Mouse (Mus musculus) intestine, embryonic 14.5 days (tissue): ENCODE results near the gene Nhlrc2. TPM values are rescaled to one million over a fixed set of nuclear protein-coding genes. Genes with fewer than 3 reads are reported as not detected.

ENCODE experiments used
- ATAC-seq: fragments of 200-750 bp; cut with Nextera tagmentation; replicated peaks from 2 replicates; pipeline ENCODE4 v1.8.0; 2017; ENCODE audit warnings: low read depth, moderate number of reproducible peaks, moderate TSS enrichment, moderate library complexity; ENCODE audit not compliant: low FRiP score, low TSS enrichment
- DNase-seq: peaks from one replicate; pipeline ENCODE4 v3.0.0-alpha.2; 2018; ENCODE audit warnings: low spot score
- H3K27ac ChIP-seq: fragments of 300-500 bp; sonication (generic); 2 replicates; pipeline ENCODE4 v1.5.1; 2014; ENCODE audit warnings: low read depth, mild to moderate bottlenecking, control low read depth
- H3K27me3 ChIP-seq: fragments of 300-500 bp; sonication (generic); replicated peaks from 2 replicates; pipeline ENCODE4 v1.6.1; 2014; ENCODE audit warnings: low read length, control low read depth; ENCODE audit not compliant: control insufficient read depth, insufficient read depth
- H3K36me3 ChIP-seq: fragments of 300-500 bp; sonication (generic); 2 replicates; pipeline ENCODE4 v1.6.1; 2014; ENCODE audit warnings: low read length, control low read depth; ENCODE audit not compliant: control insufficient read depth, insufficient read depth
- H3K4me1 ChIP-seq: fragments of 300-500 bp; sonication (generic); replicated peaks from 2 replicates; pipeline ENCODE4 v1.6.1; 2014; ENCODE audit warnings: low read length, control low read depth, mixed read lengths; ENCODE audit not compliant: control insufficient read depth, insufficient read depth
- H3K4me2 ChIP-seq: fragments of 300-500 bp; sonication (generic); 2 replicates; pipeline ENCODE4 v1.6.1; 2014; ENCODE audit warnings: low read length
- H3K4me3 ChIP-seq: fragments of 300-500 bp; sonication (generic); 2 replicates; pipeline ENCODE4 v1.5.1; 2014; ENCODE audit warnings: low read depth, low read length, control low read depth, mixed read lengths
- H3K9ac ChIP-seq: fragments of 300-500 bp; sonication (generic); 2 replicates; pipeline ENCODE4 v1.6.1; 2014; ENCODE audit warnings: mild to moderate bottlenecking, low read length
- H3K9me3 ChIP-seq: fragments of 300-500 bp; sonication (generic); 2 replicates; pipeline ENCODE4 v1.6.1; 2016; ENCODE audit warnings: low read length, control low read depth; ENCODE audit not compliant: control insufficient read depth
- WGBS: fragments of 180-500 bp; shearing (Covaris S2); extraction: QIAGEN DNeasy Blood & Tissue Kit; methylation state at CpG from one replicate; pipeline ENCODE4 v1.1.7; 2014; 5-methylcytosine and 5-hydroxymethylcytosine counted together
- polyA plus RNA-seq: library from polyadenylated mRNA; unstranded; fragments of >200 nt; fragmentation: Nextera tagmentation; extraction: Ambion mirVana; gene quantifications from 2 replicates; pipeline ENCODE4 v1.2.1, GENCODE M21; 2014

Gene Nhlrc2
- polyA plus RNA-seq, 1 experiment from 2014 or later, result 18.0 TPM

DNA sequence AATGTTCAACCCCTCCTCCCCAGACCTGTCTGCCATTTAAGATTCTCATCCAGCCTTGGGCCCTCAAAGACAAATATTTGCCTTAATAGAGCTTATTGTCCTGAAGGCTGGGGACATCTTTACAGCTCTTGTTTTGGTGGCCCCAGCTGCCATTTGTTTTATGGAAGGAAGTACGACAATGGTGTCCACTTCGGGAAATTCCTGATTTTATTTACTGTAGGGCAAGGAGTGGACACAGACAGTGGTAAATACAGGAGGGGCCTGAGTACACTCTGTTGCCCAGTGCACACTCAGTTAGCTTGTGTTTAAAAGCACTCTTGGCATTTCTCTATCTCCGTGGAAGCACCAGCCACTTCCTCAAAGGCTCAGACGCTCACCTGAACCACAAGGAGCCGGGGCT is 66.1 kb downstream of the Nhlrc2 start:
- WGBS, result 72% methylated on average over 5 of the region's 5 CpGs
- DNase-seq (no peak), ATAC-seq (no peak)
- Histone ChIP-seq H3K27me3 (no peaks in the 10 kb centered on the region), H3K9ac (no peak overlapping the region), H3K27ac (no peak overlapping the region), H3K4me1 (no peaks in the 10 kb centered on the region), H3K4me3 (no peak overlapping the region), H3K36me3 (no peaks in the 10 kb centered on the region), H3K4me2 (no peak overlapping the region), H3K9me3 (no peaks in the 10 kb centered on the region)

DNA sequence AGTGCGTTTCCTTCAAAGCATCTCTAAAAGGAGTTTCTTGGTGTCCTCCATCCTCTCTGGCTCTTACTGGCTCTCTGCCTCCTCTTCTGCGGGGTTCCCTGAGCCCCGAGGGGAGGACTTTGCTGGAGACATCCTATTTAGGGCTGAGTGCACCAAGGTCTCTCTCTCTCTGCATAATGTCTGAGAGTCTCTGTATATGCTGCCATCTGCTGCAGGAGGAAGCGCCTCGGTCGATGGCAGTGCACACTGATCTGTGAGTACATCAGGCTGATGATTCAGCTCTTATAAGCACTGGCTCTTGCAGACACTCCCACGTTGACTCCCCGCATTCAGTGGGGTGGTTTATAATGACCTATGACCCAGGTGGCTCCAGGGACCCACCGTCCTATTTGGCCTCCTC is 70.8 kb downstream of the Nhlrc2 start:
- WGBS, result 49% methylated on average over 9 of the region's 9 CpGs
- H3K9ac ChIP-seq, result no peak overlapping the region
- ATAC-seq (no peak), DNase-seq (no peak)
- no peaks in the 10 kb centered on the region for H3K27me3 ChIP-seq
- no peaks in the 10 kb centered on the region for H3K4me1 ChIP-seq
- no peak overlapping the region for H3K4me3 ChIP-seq
- H3K27ac ChIP-seq, result no peak overlapping the region
- no peaks in the 10 kb centered on the region for H3K36me3 ChIP-seq
- no peak overlapping the region for H3K4me2 ChIP-seq
- H3K9me3 ChIP-seq, result no peaks in the 10 kb centered on the region

DNA sequence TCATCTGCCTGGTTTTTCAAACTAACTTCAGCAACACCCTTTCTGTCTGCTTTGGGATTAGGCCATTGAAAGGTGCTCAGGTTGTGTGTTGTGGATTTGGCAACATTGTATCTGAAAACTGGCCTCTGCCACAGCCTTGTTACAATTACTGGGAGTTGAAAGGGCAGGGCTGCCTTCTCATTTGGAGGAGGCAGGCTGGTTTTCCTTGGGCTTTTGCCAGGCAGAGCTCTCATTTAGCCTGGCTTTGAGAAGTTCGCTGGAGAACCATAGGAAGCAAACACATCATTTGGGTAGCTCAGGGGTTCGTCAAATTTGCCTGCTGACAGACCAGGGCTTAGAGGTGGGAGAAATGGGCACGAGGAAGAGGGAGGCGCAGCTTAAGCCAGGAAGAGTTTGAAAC is 71.5 kb downstream of the Nhlrc2 start:
- H3K36me3 ChIP-seq, result no peaks in the 10 kb centered on the region
- no peaks in the 10 kb centered on the region for H3K9me3 ChIP-seq
- ATAC-seq, result no peak
- no peaks in the 10 kb centered on the region for H3K27me3 ChIP-seq
- no peak overlapping the region for H3K4me2 ChIP-seq
- no peaks in the 10 kb centered on the region for H3K4me1 ChIP-seq
- H3K4me3 ChIP-seq, result no peak overlapping the region
- WGBS, result 70% methylated on average over 4 of the region's 4 CpGs
- H3K27ac ChIP-seq, result no peak overlapping the region
- no peak overlapping the region for H3K9ac ChIP-seq
- no peak for DNase-seq

DNA sequence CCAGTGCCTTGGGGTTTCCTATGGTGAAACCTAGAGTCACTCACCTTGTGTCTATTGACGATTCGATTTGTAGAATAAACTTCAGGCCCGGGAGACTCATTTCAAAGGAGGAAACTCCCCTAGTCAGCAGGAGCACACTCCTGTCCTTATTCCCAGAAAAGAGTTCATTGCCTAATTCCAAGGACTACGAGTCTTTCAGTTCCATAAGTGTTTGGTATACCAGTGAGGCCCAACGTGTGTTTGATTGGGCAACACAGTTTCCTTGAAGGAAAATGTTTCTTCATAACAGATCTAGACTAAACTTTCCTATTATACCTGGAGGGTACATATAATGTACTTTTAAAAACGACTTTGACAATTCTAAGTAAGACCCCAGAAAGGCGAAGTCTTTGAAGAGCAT is 73.8 kb downstream of the Nhlrc2 start:
- Histone ChIP-seq H3K4me1 (no peaks in the 10 kb centered on the region), H3K27me3 (no peaks in the 10 kb centered on the region), H3K4me2 (no peak overlapping the region), H3K9ac (no peak overlapping the region), H3K9me3 (no peaks in the 10 kb centered on the region), H3K4me3 (no peak overlapping the region), H3K27ac (no peak overlapping the region), H3K36me3 (no peaks in the 10 kb centered on the region)
- 86% methylated on average over 7 of the region's 7 CpGs for WGBS
- ATAC-seq, result no peak
- DNase-seq, result no peak

DNA sequence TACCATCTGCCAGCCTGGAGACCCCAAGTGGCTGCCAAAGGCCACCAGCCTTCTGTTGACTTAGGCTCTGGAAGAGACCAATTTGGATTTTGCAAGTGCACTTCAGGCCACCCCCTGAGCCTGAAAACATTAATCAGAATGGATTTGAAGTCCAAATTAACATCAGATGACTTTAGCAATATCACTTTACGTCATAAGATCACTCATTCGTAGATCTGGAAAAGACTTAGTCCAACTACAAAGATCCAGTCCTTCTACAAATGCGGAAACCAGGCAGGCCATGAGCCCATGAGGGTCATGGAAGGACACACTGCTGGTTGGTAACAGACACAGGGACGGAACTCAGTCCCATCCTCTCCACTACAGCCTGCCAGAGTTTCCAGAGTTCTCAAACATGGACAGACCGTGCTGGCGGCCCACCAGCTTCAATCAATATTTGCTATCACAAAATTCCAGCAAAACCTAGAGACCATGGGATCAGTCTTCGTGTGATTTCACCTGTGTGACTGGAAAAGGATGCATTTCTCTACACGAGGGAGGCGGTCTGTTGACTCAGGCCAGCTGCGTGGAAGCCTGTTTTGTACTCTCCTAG is 79.9 kb downstream of the Nhlrc2 start:
- H3K27me3 ChIP-seq, result no peaks in the 10 kb centered on the region
- 79% methylated on average over 10 of the region's 10 CpGs for WGBS
- 0 out of 2 replicates have a peak, but pooled peaks cover 6% of the 10 kb centered on the region for H3K4me1 ChIP-seq
- H3K9ac ChIP-seq, result no peak overlapping the region
- H3K27ac ChIP-seq, result no peak overlapping the region
- DNase-seq (no peak), ATAC-seq (no peak)
- H3K4me3 ChIP-seq, result no peak overlapping the region
- no peak overlapping the region for H3K4me2 ChIP-seq
- no peaks in the 10 kb centered on the region for H3K36me3 ChIP-seq
- no peaks in the 10 kb centered on the region for H3K9me3 ChIP-seq

- no peak overlapping the region for H3K4me2 ChIP-seq
- DNase-seq (no peak), ATAC-seq (no peak)
- H3K27ac ChIP-seq, result no peak overlapping the region
- no peak overlapping the region for H3K9ac ChIP-seq
- H3K36me3 ChIP-seq, result no peaks in the 10 kb centered on the region
- WGBS, result 68% methylated on average over 6 of the region's 6 CpGs
- H3K4me1 ChIP-seq, result 0 out of 2 replicates have a peak, but pooled peaks cover 6% of the 10 kb centered on the region
- H3K4me3 ChIP-seq, result no peak overlapping the region
- H3K9me3 ChIP-seq, result no peaks in the 10 kb centered on the region
- no peaks in the 10 kb centered on the region for H3K27me3 ChIP-seq
Measured at GRCm38 (mm10) chr19:56629647-56630046, 81.6 kb downstream of the Nhlrc2 start.

DNA sequence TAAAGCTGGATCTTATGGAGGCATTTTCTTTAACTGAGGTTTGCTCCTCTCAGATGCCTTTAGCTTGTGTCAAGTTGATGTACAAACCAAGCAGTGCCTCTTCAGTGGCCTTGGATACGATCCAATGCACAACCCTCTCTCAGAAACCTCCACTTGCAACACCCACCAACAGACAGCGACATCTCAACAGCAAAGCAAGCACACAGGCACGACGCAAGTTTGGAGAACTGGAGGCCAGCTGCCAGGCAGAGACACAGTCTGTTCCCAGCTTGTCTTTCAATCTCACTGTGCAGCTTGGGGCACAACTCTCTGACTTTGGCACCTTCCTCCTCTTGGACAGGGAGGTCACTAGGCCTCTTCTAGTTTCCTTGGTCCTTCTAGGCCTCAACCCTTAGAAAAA is 83.0 kb downstream of the Nhlrc2 start:
- Histone ChIP-seq H3K36me3 (no peaks in the 10 kb centered on the region), H3K4me3 (no peak overlapping the region), H3K27ac (no peak overlapping the region), H3K9ac (no peak overlapping the region), H3K4me2 (no peak overlapping the region), H3K9me3 (no peaks in the 10 kb centered on the region), H3K4me1 (0 out of 2 replicates have a peak, but pooled peaks cover 6% of the 10 kb centered on the region), H3K27me3 (no peaks in the 10 kb centered on the region)
- no peak for ATAC-seq
- WGBS, result 73% methylated on average over 4 of the region's 4 CpGs
- DNase-seq, result no peak

DNA sequence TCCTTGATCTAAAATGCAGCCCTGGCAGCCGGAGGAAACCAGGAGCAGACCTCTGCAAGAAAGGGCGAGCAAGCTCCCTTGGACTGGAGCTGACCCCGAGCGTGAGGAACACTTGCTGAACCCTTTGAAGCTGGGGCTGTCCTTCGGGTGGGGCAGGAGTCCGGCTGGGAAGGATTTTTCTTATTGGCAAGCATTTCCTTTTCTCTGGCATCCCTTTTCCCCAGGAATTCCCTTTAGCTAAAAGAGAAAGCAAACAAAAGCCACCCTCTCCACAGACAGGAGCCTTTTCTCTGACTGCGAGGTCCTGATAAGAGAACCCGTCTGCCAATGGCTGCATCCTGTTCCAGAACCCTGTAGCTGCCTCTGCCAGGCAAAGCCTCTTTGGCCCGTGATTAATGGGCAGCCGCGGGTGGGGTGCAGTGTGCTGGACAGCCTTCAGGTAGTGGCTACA is 83.4 kb downstream of the Nhlrc2 start:
- 0 out of 2 replicates have a peak, but pooled peaks cover 6% of the 10 kb centered on the region for H3K4me1 ChIP-seq
- H3K4me2 ChIP-seq, result no peak overlapping the region
- no peaks in the 10 kb centered on the region for H3K27me3 ChIP-seq
- 37% methylated on average over 11 of the region's 11 CpGs for WGBS
- no peak overlapping the region; the same call in 1 of the 2 replicates for H3K27ac ChIP-seq
- H3K9ac ChIP-seq, result no peak overlapping the region
- DNase-seq (no peak), ATAC-seq (no peak)
- no peaks in the 10 kb centered on the region for H3K36me3 ChIP-seq
- H3K4me3 ChIP-seq, result no peak overlapping the region
- no peaks in the 10 kb centered on the region for H3K9me3 ChIP-seq

DNA sequence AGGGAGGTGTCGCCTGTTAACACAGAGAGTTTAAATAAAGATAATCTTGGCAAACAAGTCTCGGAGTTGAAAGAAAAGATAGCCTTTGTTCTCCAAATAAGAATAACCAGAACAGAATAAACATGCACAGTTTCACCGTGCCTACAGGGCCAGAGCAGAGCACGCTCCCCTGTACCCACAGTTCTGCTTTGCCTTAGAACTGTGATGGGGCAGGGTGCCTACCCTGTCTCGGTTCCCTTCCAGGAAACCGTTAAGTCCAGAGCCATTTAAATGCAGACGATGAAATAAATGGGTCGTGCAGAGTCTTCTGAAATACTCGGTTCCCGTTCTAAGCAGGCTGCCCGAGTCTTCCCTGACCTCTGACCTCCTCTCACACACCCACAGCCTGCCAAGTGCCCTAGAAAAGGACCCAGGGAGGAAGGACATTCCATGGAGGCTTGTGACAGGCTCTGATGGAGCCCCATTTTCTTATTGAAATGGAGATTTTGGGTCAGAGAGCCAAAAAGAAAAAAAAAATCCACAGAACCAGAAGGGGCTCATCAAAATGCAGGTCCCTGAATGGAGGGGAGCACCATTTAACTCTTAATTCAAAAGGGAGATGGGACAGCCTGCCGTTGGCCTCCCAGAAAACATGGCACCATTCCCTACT is 89.1 kb downstream of the Nhlrc2 start:
- H3K27ac ChIP-seq, result no peak overlapping the region
- DNase-seq (no peak), ATAC-seq (no peak)
- no peak overlapping the region for H3K9ac ChIP-seq
- no peak overlapping the region for H3K4me2 ChIP-seq
- no peaks in the 10 kb centered on the region for H3K27me3 ChIP-seq
- WGBS, result 58% methylated on average over 12 of the region's 12 CpGs
- H3K9me3 ChIP-seq, result no peaks in the 10 kb centered on the region
- H3K4me1 ChIP-seq, result no peaks in the 10 kb centered on the region
- H3K4me3 ChIP-seq, result no peak overlapping the region
- no peaks in the 10 kb centered on the region for H3K36me3 ChIP-seq
